Mouse (Mus musculus) liver, adult (tissue): ENCODE data around the gene Crtc3.

Experiments
- GATA4 ChIP-seq: IDR thresholded peaks from 2 replicates; pipeline ENCODE4 v1.6.1; 2014; ENCODE audit warnings: mild to moderate bottlenecking, low read length; ENCODE audit not compliant: insufficient replicate concordance

Crtc3 gene

DNA sequence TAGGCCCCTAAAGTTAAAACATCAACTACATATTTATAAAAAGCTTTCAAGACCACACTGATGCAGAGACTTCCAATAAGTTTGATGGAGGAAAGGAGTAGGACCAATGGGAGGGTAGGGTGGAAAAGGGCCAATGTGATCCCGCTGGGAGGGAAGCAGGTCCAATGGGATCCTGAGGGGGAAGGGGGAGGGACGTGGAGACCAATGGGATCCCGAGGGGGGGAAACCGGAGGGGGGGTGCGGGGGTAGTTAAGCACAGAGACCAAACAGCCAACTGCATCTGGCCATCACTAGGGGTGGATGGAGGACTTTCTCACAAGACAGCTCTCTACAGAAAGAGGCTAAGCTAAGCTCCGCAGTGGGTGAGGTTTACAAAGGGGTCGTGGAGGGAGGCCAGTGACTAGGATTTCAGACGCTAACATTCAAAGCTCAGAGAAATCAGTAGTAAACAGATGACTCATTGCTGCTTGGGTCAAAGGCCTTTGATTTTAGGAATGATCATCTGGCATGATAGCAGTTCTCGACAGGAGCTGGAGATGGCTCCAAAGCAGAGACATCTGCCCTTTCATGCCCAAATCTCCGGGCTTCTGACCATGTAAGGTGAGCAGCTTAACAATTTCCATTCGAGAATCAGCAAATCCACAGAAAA, 83.6 kb downstream of the Crtc3 start:
- no peak for TF ChIP-seq GATA4

DNA sequence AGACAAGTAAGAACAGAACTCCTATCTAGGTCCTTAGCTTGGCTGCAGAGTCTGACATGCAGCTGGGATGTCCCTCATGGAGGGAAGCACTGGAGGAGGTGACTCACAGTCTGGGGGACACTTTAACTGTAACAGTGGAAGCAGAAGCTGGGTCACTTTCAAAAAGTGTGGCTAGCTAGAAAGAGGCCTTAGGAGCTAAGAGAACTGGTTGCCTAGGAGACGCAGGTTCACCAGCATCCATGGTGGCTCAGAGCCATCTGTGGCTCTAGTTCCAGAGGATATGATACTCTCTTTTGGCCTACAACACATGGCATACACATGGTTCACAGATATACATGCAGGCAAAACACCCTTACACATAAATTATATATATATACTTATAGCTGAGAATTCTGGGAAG, 86.1 kb downstream of the Crtc3 start:
- TF ChIP-seq GATA4, result no peak

DNA sequence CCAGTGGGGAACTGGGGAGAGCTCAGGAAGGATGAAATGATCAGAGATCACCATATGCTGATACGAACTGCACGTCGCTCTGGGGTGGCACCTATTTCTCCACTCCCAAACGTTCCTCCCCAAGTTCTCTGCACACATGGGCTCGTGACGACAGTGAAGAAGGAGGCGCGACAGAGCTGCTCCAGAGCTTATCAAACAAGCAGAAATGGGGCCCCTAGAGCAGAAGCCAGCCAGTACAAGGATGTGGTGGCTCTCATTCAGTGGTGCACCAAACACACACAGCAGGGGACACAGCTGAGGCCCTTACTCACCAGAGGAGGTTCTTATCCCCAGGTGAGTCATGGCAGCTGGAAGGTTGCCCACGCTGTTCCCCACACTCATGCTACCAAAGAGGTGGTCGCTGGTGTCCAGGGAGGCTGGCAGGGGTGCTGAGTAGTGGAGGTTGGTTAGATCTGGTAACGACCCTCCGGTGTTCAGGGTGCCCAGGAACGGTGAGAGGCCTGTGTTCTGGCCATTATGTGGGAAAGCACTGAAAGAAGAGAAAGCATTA, 90.2 kb downstream of the Crtc3 start:
- no peak for TF ChIP-seq GATA4

DNA sequence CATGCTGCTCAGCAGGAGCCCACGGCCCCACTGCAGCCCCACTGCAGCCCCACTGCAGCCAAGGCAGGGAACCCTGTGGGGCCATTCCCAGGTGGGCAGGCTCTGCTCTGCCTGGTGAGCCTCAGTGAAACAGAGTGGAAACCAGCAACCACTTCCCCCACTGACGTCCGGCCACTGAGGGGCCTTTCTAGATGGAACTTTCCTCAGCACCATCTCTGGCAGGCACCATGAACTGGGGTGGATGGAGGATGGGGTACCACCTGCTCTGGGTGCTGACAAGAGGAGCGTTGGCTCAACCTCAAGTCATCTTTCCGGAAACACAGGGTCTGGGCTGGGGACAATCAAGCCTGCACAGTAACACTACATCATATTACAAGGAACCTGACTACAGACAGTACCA, 90.8 kb downstream of the Crtc3 start:
- TF ChIP-seq GATA4, result no peak

DNA sequence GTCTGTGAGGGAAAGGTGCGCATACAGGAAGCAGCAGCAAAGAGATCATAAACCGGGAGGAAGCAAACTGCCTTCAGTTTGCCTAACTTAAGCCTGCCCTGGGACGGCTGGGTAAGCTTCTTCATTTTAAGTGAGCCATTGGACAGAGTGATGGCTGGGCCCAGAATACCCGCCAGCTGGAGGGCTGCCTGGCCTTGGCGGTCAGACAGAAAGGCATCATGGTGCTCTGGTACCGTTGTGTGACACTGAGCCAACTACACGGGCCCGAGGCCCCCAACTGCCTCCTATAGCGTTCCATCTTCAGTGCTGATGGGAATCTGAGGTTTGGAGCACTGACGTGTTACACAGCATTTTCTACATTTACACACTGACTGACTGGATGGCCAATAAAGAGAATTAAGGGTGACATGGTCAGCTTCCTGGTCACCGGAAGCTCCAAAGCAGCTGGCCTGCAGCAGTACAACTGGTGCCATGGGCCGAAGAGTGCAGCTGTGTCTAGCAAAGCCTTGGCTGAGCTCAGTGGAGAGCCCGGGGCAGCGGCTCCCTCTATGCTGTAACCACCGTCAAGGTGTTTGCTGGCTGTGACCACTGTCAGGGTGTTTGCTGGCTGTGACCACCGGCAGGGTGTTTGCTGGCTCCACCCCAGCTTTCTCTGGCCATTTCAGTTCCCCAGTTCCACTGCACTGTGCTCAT, 99.5 kb downstream of the Crtc3 start:
- TF ChIP-seq GATA4, result no peak

DNA sequence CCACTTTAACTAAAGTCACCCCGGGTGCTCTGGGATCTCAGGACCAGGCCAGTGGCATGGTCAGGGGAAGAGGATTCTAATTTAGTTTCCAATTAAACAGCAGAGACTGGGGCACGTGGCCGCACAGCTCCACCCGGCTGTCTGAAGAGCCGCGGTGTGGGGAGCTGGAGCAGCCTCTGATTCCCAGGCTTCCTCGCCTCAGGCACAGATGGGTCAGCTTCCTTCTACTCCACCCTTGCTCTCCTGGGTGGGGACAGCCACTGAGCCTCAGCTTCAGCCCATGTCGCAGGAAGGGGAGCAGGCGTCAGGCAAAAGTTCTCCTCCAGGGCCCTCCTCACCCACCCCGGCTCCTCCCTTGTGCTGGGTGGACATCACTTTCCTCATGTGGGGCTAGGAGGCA, 101.0 kb downstream of the Crtc3 start:
- TF ChIP-seq GATA4, result no peak

DNA sequence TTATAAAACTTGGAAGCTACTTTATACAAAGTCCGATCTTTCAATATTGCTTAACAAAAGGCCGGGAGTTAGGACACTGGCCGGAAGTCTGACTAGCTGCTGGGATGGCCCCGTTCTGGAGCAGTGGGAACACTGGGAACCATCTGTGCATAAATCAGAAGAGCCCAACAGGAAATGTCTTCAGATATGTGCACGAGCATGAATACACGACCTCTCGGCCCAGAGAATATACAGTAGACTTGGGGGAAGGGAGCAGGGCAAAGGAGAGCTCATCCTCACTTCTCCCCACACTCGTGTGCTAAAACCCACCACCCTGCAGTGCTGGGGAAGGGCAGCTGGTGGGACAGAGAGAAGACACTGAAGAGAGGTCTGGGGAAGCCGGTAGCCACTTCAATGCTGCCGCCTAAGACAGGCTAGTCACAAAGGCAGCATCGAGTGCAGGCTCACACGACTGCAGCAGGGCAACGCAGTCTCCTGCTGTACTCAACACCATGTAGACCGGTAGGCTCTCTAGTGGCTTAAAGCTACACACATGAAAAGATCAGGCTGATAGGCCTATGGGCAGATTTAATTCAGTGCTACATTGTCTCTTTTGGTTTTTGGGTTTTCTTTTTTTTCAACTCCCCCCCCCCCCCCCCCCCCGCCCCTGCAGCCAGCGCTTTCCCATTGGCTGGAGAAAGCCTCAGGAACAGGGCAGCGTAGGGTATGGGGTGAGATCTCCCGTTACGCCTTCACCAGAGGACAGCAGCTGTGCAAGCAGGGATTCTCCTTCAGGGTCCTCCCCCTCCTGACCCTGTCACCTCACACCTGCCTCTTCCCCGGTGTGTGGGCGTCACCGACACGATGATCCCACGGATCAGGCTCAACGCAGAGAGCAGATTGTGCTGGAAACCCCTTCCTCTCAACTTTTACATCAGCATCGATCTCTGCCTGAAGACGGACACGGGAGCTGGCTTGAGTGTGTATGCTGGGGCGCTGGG, 101.7 kb downstream of the Crtc3 start:
- TF ChIP-seq GATA4, result peak; percentile 33; the same call in 1 of the 2 replicates

DNA sequence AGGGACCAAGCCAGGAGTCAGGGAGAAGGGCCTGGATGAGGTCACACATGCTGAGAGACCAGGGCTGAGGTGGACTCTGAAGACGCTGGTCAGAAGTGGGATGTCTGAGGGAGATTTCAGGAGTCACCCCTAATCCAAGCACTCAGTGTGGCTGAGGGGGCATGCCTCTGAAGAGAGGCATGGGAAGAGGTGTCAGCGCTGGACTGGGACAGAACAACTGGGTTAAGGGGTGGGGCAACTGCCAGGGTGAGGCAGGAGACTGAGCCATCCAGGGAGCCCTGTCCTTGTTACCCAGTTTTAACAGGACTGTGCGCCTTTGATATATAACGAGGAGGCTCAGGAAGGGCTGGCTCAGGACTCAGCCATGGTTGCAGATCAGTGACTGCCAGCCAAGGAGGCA, 102.5 kb downstream of the Crtc3 start:
- TF ChIP-seq GATA4, result no peak

DNA sequence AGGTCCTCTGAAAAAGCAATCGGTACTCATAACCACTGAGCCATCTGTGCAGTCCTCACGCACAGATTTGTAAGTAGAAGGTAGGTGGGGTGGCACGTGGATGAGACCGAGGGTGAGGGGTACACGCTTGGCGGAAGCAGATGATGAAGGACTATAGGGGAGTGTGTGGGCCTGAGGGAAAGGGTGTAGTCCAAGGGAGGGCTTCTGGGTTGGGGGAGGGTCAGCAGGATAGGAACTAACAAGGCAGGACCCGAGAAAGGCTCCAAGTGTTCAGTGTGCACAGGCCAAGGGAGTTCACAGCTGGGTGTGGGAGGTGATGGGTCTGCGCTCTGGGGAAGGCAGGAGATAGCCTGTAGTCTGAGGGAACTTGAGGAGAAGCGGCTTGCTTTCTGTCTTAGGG, 103.3 kb downstream of the Crtc3 start:
- TF ChIP-seq GATA4, result no peak

DNA sequence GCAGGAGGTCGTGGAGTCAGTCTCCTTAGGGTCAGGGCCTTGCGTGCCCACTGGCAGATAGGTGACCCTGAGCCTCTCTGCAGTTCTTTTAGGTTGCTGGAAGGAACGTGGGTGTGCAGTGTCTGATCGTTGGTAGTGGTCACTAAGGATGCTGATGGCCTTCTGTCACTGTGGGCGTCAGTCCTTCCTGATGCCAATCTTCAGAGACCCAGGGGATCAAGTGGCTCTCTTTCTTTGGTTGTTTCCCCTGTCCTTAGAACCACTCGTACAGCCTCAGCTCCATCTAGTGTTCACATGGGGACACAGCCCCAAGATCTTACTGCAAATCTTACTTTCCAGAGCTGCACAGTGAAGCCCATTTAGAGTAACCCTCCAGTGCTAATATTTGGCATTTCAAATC, 104.7 kb downstream of the Crtc3 start:
- TF ChIP-seq GATA4, result no peak

DNA sequence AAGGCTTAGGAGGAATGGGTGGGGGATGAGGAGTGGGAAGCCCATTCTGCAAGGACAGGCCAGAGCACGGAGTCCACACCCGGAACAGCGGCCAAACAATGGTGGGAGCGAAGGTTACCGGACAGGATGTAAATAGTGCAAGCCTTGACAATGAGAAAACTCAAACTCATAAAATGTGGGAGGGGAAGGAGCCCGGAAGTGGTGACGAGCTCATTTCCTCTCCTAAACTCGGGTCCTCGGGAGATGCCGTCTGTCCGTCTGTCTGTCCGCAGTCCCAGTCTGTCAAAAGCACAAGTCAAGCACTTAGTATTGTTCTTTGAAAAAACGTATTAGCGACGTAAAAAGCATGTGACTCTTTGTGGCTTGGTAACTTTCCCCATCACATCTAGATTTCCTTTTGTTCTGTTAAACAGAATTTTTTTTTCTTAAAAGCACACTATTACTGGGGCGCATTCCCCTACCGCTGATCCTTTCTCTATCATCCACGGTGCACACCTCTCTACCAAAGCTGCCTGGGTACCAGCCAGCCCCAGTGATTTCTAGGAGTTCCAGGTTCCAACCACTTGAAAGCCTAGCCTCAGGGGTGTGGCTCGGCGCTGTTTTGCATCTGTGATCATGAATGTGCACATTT, 105.7 kb downstream of the Crtc3 start:
- peak; percentile 10; the same call in 1 of the 2 replicates for TF ChIP-seq GATA4

DNA sequence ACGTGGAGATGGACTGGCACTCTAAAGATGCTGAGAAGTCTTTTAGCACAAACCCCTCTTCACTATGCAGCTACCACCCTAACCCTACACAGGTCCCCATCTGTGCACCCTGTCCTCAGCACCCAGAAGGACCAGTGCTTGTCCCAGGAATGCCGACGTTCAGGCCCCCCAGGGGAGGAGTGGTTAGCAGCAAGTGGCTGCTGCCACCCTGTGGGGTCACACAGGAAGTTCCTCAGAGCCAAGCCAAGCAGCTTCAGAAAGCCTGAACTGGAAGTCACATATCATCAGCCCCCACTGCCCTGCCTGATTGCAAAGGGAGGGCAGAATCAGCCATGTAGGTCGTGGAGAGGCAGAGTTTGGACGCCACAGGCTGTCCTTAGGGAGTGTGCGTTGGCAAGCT, 108.3 kb downstream of the Crtc3 start:
- no peak for TF ChIP-seq GATA4

DNA sequence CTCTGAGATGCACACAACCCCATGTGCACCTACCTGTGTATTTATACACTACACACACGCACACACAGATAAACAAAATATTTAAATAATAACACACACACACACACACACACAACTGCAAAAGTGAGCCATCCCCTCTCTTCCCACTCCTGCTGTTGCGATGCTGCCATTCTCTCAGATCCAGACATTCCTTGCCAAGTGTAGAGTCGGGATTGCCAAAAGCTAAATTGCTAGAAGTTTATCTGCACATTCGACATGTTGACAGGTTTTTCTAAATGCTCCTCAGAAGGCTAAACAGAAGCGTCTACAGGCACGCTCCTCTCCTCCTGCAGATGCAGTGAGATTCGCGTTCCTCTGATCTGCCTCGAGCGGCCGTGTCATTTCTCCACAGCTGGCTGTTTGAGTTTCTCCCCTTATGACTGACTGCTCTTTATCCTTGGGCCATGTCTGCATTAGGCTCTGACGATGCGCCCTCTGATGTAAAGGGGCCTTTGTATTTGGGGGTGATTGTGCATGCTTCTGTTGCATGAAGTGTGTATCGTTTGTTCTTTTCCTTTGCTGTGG, 111.2 kb downstream of the Crtc3 start:
- TF ChIP-seq GATA4, result no peak

DNA sequence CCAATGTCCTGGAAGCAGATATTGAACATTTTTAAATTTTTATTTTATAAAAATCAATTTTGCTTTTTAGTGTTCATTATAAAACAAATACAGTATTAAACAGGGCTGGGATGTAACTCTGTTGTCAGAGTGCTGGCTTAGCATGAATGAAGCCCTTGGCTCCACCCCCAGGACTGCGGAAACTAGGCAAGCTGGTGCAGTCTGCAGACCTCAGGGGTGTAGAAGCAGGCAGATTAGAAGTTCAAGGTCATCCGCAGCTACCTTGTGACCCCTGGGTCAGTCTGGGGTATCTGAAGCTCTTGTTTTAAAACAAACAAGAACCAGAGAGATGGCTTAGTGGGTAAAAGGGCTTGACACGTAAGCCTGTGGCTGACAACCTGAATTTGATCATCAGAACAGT, 112.1 kb downstream of the Crtc3 start:
- TF ChIP-seq GATA4, result no peak

DNA sequence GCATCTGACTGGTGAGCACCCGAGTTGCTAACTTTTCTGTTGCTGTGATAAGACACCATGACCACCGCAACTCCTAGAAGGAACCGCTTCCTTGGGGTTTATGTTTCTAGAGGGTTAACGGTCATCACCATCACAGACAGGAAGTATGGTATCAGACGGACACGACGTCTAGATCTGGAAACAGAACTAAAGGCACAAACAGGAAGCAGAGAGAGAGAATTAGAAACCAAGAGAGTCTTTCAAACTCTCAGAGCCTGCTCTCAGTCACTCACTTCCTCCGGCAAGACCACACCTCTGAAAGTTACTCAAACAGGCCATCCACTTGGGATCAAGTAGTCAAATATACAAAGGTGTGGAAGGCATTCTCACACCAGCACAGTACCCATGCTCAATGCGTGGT, 112.9 kb downstream of the Crtc3 start:
- TF ChIP-seq GATA4, result no peak
